Mouse (Mus musculus) embryo, embryonic 10.5 days (tissue): ENCODE results near the gene Zfp777.

Experiments used
- DNase-seq: peaks from one replicate; pipeline ENCODE4 v3.0.0-alpha.2; 2015; ENCODE audit warnings: low spot score

The Zfp777 gene

GRCm38 (mm10) chr6:48025905-48026660 is 22.6 kb downstream of the Zfp777 start:
- no peak for DNase-seq

DNA sequence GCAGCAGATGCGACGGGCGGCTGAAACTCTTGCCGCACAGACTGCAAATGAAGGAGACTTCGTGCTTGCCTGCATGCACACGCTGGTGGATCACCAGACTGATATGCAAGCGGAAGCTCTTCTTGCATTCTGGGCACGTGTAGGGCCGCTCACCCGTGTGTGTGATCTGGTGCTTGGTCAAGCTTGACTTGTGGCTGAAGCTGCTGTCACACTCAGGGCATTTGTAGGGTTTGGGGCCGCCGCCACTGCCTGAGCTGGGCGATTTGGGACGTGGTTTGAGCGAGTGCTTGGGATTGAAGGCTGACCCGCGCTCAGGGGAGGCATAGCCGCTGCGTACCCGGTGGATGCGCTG is 23.7 kb downstream of the Zfp777 start:
- DNase-seq = no peak

DNA sequence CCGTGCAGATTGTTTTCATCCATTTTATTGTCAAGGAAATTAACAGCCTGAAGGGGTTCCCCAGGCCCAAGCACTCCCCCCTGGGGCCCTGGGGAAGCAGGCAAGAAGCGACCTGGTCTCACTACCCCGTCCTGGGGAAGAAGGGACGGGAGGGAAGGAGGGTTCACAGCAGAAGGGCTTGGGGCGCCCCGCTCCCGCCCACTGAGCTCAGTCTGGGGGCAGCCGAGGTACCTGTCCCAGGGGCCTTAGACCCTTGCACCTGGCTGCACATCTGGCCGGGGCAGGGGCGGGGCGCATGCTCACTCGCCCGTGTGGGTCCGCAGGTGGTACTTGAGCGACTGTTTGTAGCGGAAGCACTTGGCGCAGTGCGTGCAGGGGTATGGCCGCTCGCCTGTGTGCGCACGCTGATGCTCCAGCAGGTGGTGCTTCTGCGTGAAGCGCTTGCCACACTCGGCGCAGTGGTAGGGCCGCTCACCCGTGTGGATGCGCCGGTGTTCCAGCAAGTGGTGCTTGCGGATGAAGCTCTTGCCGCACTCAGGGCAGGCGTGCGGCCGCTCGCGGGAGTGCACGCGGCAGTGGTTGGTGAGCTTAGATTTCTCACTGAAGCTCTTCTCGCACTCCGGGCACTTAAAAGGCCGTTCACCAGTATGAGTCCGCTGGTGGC is 24.2 kb downstream of the Zfp777 start:
- no peak for DNase-seq

GRCm38 (mm10) chr6:48022672-48023071 is 26.0 kb downstream of the Zfp777 start:
- DNase-seq = no peak

- no peak for DNase-seq
Observed at GRCm38 (mm10) chr6:48021678-48022077, 27.0 kb downstream of the Zfp777 start.

DNA sequence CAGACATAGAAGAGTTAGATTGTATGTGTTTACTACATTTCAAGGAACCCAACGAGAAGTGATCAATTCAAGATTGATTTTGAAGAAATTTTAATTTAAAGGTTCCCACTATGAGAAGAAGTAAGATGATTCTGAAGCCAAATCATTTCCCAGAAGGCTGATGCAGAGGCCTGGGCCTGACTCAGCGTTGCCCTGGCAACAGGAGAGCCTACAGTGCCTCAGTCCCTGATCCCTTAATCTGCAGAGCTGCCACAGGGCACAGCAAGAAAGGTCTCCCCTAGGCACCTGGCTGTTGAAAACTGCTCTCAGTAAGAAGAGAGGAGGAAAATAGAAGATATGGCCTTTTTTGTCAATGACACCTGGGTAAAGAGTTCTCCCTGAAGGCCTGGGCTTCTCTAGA is 28.7 kb downstream of the Zfp777 start:
- no peak for DNase-seq

DNA sequence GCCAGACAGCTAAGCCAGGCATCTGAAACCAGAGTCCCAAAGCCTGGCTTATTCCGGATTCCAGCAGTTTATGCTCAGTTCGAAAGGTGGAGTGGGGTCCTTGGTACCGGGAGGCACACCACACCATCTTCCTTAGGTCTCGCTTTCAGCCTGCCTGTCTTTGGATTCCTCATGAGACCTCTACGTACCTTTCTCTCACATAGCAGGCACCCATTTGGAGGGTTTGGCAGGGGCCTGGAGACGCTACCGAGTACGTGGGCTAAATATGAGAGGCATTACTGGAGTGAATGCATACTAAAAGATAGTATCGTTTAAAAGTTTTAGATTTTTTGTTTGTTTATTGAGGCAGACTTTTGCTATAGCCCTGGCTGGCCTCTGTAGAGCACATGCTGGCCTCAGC is 31.9 kb downstream of the Zfp777 start:
- no peak for DNase-seq

DNA sequence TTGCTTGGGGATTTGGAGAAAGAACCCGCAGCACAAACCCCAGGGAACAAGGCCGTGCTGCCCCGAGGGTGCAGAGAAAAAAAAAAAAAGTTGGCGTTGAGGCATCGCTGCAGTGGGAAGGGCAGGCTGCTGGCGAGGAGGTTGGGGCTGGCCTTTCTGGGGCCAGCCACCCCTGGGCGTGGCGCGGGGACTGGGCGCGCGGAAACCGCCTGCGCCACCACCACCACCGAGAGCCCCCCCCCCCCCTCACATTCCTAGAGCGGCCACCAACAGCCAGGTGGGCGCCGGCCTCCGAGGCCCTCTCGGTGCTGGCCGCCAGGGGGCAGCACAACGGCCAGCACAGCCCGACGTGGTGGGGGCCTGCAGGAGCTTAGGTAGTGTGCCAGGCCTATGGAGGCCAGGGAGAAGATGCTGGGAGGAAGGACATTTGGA is 32.6 kb downstream of the Zfp777 start:
- DNase-seq = peak; percentile 85

- DNase-seq = no peak
Observed at GRCm38 (mm10) chr6:48010727-48011126, 38.0 kb downstream of the Zfp777 start.

- DNase-seq = no peak
Observed at GRCm38 (mm10) chr6:47995661-47996060, 53.0 kb downstream of the Zfp777 start.

GRCm38 (mm10) chr6:47983936-47984335 is 64.8 kb downstream of the Zfp777 start:
- no peak for DNase-seq

- peak; percentile 82 for DNase-seq
Observed at GRCm38 (mm10) chr6:47978897-47979368, 69.8 kb downstream of the Zfp777 start.

- no peak for DNase-seq
Observed at GRCm38 (mm10) chr6:47974599-47974998, 74.1 kb downstream of the Zfp777 start.
